Mouse (Mus musculus): Measurements from ENCODE around the gene Vwde.

The Vwde gene

GRCm38 (mm10) chr6:13224596-13225227, at the start of gene Vwde:
TSS of gene Vwde (minus strand) at chr6:13224965.
- DNase-seq: peak; percentile 7

- no peak for DNase-seq
Observed at GRCm38 (mm10) chr6:13255341-13255740, 30.6 kb upstream of the Vwde start.

GRCm38 (mm10) chr6:13248317-13248969, 23.7 kb upstream of the Vwde start:
- DNase-seq: peak; percentile 53

- no peak for DNase-seq
Observed at GRCm38 (mm10) chr6:13206157-13206556, 18.6 kb downstream of the Vwde start.

- DNase-seq: no peak
Observed at GRCm38 (mm10) chr6:13197486-13197885, 27.3 kb downstream of the Vwde start.

- no peak for DNase-seq
Observed at GRCm38 (mm10) chr6:13186836-13187235, 37.9 kb downstream of the Vwde start.

GRCm38 (mm10) chr6:13180061-13180460, 44.7 kb downstream of the Vwde start:
- no peak for DNase-seq

- DNase-seq: no peak
Observed at GRCm38 (mm10) chr6:13169459-13170150, 55.2 kb downstream of the Vwde start.

GRCm38 (mm10) chr6:13166240-13166937, 58.4 kb downstream of the Vwde start:
- DNase-seq: no peak

GRCm38 (mm10) chr6:13159437-13159836, 65.3 kb downstream of the Vwde start:
- peak; percentile 26 for DNase-seq

- DNase-seq: no peak
Observed at GRCm38 (mm10) chr6:13153888-13154697, 70.7 kb downstream of the Vwde start.

GRCm38 (mm10) chr6:13152062-13152640, 72.6 kb downstream of the Vwde start:
- peak; percentile 68 for DNase-seq

- no peak for DNase-seq
Observed at GRCm38 (mm10) chr6:13137255-13137654, 87.5 kb downstream of the Vwde start.

GRCm38 (mm10) chr6:13108662-13109061, 116.1 kb downstream of the Vwde start:
- no peak for DNase-seq
